Mouse (Mus musculus) CD4-positive helper T cell, adult 2 months (primary cell): Measurements from ENCODE around the gene Olfr1032.
"Not testable (repeated sequence)": the region's sequence is repeated elsewhere in the genome, so short reads cannot be mapped to it uniquely, and the experiment has no call there.

Experiments used
- DNase-seq: peaks from one replicate; pipeline ENCODE4 v3.0.0-alpha.2; 2012; ENCODE audit warnings: low read depth, missing footprints, low spot score

Gene Olfr1032

DNA sequence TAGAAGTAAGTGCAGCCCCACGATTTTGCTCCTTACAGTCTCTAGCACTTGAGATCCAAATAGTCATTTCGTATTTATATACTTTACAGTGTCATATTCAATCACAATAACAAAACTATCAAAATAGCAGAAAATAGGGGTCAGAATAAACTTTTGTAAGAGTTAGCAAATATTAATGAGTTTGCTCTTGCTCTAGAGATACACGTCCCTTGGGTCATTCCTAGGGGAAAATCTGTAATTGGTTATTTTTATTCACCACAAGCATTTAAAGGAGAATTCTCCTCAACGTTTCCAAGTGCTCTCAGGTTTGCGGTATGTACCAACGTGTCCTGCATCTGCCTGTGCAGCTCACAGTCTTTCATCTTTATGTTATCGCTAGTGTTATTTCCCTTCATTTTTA is at the start of gene Olfr1032:
Olfr1032 (plus strand) TSS at position 301 of the 400 bp plus-strand sequence.
- DNase-seq, result no peak

GRCm38 (mm10) chr2:85973595-85973994 is 31.7 kb upstream of the Olfr1032 start, which contains the start of gene Olfr1029:
Olfr1029 (plus strand) TSS chr2:85973895.
- no peak for DNase-seq

- DNase-seq, result no peak
Observed at GRCm38 (mm10) chr2:85978976-85979375, 26.4 kb upstream of the Olfr1032 start, which contains the start of gene Olfr1030. Olfr1030 (plus strand) TSS chr2:85979276.

- DNase-seq, result no peak
Observed at GRCm38 (mm10) chr2:85990004-85990403, 15.3 kb upstream of the Olfr1032 start, which contains the start of gene Olfr1031. Olfr1031 (plus strand) TSS chr2:85990304.

DNA sequence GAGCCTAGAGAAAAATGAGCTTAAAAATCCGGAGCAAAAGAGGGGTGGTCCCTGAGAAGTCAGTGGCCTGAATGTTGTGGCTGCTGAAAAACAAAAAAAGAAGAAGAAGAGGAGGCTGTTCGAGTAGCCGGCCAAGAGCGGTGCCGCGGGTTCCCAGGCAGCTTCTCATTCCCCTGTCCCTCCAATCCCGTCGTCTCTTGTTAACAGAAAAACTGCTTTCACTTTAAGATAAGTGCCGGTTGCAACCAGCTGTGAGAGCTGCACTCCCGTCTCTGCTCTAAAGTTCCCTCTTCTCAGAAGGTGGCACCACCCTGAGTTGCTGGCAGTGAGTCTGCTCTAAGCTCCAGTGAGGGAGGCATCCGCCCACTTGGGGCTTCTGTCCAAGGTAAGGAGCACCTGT is 15.1 kb downstream of the Olfr1032 start, which contains the start of gene Olfr1033:
Olfr1033 (plus strand) TSS at position 228 of the 400 bp plus-strand sequence.
- not testable (repeated sequence) for DNase-seq

DNA sequence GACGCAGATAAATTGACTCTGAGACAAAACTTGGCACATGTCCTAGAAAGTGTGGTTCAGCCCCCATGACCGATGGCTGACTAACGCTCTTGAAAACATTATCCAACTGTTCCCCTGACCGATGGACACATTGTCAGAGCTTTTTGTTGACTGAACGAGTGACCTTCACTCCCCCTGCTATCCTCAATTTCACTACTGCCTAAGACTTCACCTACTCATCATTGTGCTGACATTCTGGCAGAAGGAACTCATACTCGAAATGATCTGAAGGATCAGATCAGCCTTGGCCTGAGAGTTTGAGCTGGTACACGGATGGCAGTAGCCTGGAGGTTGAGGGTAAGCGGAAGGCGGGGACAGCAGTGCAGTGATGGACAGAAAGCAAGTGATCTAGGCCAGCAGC is 16.2 kb downstream of the Olfr1032 start:
- not testable (repeated sequence) for DNase-seq

DNA sequence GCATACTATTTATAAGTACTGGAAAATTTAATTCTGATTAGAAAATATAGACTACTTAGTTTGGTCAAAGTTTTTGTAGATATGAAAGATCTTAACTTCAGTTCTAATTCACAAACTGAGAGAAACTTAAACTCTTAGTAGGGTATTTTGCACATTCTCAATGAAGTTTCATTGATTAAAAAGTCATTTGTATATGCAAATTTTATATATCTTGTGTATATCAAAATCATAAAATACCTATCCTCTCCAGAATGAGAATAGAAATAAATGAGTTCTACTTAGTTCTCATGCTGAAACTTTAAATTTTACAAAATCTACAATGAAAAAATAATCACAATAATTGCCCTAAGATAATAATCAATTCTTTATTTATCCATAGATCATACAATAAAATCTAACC is 40.2 kb downstream of the Olfr1032 start, which contains the start of gene Olfr1034:
Olfr1034 (plus strand) TSS at position 301 of the 400 bp plus-strand sequence.
- DNase-seq, result no peak

GRCm38 (mm10) chr2:86050777-86051176 is 45.4 kb downstream of the Olfr1032 start:
- not testable (repeated sequence) for DNase-seq
